Mouse (Mus musculus) embryonic facial prominence, embryonic 15.5 days (tissue): ENCODE results near the gene Esp38. TPM values are rescaled to one million over a fixed set of nuclear protein-coding genes. Genes with fewer than 3 reads are reported as not detected.
"Not testable (repeated sequence)": the region's sequence is repeated elsewhere in the genome, so short reads cannot be mapped to it uniquely, and the experiment has no call there.

Experiments used
- ATAC-seq: fragments of 200-750 bp; cut with Nextera tagmentation; 2 replicates; pipeline ENCODE4 v1.8.0; 2017; ENCODE audit warnings: low read depth, moderate TSS enrichment; ENCODE audit not compliant: insufficient number of reproducible peaks, low FRiP score, low TSS enrichment
- H3K27ac ChIP-seq: fragments of 300-500 bp; sonication (generic); replicated peaks from 2 replicates; pipeline ENCODE4 v1.5.1; 2015; ENCODE audit warnings: mild to moderate bottlenecking, inconsistent platforms
- H3K27me3 ChIP-seq: fragments of 300-500 bp; sonication (generic); 2 replicates; pipeline ENCODE4 v1.6.1; 2015; ENCODE audit warnings: inconsistent platforms
- H3K36me3 ChIP-seq: fragments of 300-500 bp; sonication (generic); 2 replicates; pipeline ENCODE4 v1.6.1; 2015; ENCODE audit warnings: mild to moderate bottlenecking, inconsistent platforms
- H3K4me1 ChIP-seq: fragments of 300-500 bp; sonication (generic); 2 replicates; pipeline ENCODE4 v1.6.1; 2015; ENCODE audit warnings: inconsistent platforms
- H3K4me2 ChIP-seq: fragments of 300-500 bp; sonication (generic); replicated peaks from 2 replicates; pipeline ENCODE4 v1.6.1; 2015; ENCODE audit warnings: mild to moderate bottlenecking, inconsistent platforms
- H3K4me3 ChIP-seq: fragments of 300-500 bp; sonication (generic); replicated peaks from 2 replicates; pipeline ENCODE4 v1.5.1; 2015; ENCODE audit warnings: mild to moderate bottlenecking, inconsistent platforms
- H3K9ac ChIP-seq: fragments of 300-500 bp; sonication (generic); 2 replicates; pipeline ENCODE4 v1.6.1; 2015; ENCODE audit warnings: inconsistent platforms
- H3K9me3 ChIP-seq: fragments of 300-500 bp; sonication (generic); replicated peaks from 2 replicates; pipeline ENCODE4 v1.6.1; 2016; ENCODE audit warnings: inconsistent platforms
- WGBS: fragments of 180-500 bp; shearing (Covaris S2); methylation state at CpG from one replicate; pipeline ENCODE4 v1.1.7; 2015; 5-methylcytosine and 5-hydroxymethylcytosine counted together
- polyA plus RNA-seq: library from polyadenylated mRNA; unstranded; fragments of >200 nt; fragmentation: Nextera tagmentation; extraction: Ambion mirVana; gene quantifications from 2 replicates; pipeline ENCODE4 v1.2.1, GENCODE M21; 2015

Esp38 gene
- not detected in 2 replicates for polyA plus RNA-seq

- no peak within 1 kb of the TSS for H3K9ac ChIP-seq
- no peaks in the 10 kb centered on the region for H3K9me3 ChIP-seq
- no peak within 1 kb of the TSS for H3K4me3 ChIP-seq
- no peak within 1 kb of the TSS for H3K27ac ChIP-seq
- 73% methylated on average over 3 of the region's 3 CpGs for WGBS
- ATAC-seq: no peak
- H3K4me2 ChIP-seq: no peak within 1 kb of the TSS
- no peaks in the 10 kb centered on the region for H3K4me1 ChIP-seq
- no peaks in the 10 kb centered on the region for H3K36me3 ChIP-seq
- no peaks in the 10 kb centered on the region for H3K27me3 ChIP-seq
These were observed at the start of gene Esp38 for GRCm38 (mm10) chr17:39950220-39950619. Esp38 (plus strand) TSS chr17:39950520.

- WGBS: 52% methylated on average over 8 of the region's 8 CpGs
- H3K27me3 ChIP-seq, H3K9me3 ChIP-seq, H3K4me1 ChIP-seq, H3K27ac ChIP-seq, H3K36me3 ChIP-seq, H3K4me2 ChIP-seq, H3K9ac ChIP-seq, H3K4me3 ChIP-seq, ATAC-seq: not testable (repeated sequence)
These were observed 47.3 kb upstream of the Esp38 start for GRCm38 (mm10) chr17:39902928-39903545.

Other genes starting within 250 kb of the Esp38 start
- gene AC192777.2, start 144.9 kb downstream of the Esp38 start, polyA plus RNA-seq: not detected in 2 replicates